Mouse (Mus musculus) skeletal muscle tissue, adult 2 months (tissue): Measurements from ENCODE around the gene Chd1l.

Experiments used
- DNase-seq: peaks from one replicate; pipeline ENCODE4 v3.0.0-alpha.2; 2012; ENCODE audit warnings: low read depth, low spot score

Chd1l gene

DNA sequence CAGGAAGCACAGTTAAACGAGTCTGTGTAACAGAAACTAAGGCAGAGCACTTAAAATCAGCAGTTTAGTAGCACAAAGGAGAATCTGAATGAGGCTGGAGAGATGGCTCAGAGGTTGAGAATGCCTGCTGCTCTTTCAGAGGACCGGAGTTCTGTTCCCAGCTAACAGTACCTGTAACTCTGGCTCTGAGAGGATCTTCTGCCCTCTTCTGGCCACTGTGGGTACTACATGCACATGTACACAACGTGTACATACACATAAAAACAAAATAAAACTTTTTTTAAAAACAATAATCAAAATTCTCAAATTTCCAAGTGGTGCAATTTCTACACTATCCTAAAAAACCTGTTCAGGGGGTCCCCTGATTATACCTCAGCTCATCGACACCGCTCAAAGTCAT lies 85.2 kb downstream of the Chd1l start:
- no peak for DNase-seq

DNA sequence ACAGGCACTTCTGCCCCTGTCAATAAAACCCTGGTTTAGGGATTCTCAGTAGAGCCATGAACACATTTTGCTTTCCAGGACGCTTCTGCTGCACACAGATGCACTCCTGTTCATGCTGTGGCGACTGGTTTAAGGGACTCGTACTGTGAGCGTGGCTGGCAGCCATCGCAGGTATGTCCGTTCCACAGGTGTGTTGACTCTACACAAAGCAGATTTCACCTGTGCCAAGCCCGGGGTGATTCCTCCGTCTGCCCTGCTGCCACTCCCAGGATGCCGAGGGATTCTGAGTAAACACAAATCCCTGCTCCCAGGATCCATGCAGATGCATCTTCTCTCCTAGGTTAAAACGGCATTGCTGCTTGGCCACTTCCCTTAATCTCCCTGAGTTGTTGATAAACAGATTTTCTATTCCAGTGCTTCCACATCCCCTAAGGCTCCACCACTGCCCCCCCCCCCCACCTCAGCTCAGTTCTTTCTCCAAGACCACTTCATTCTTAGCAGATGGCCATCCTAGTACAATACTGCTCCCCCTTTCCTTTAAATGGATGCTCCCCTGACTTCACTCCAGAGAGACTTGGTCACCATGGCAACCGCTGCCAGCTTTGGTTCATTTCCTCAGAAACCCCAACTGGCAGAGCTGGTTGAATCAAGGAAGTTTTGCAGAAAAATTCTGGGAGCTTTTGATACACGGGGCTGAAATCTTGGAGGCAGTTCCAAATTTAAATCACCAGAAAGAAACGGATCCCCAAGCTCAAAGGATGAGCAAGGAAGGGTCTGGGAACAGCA lies 87.9 kb downstream of the Chd1l start:
- DNase-seq: no peak

DNA sequence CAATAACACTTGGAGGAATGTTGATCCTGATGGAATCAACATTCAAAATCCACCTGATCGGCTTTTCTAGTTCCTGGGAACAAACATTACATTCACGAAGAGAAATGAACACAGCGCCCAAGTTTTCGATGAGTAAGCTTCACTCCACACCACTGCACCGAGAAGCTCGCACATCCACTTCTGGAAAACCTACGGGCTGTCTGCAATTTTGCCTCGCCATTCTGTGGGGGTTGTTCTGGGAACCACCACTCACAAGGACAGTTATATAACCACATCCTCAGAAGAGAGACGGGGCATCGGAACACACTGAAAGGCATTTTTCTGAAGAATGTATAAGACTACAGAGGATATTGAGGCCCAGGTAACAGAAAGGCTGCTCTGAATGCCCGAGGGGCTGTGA lies 90.1 kb downstream of the Chd1l start:
- DNase-seq: no peak

DNA sequence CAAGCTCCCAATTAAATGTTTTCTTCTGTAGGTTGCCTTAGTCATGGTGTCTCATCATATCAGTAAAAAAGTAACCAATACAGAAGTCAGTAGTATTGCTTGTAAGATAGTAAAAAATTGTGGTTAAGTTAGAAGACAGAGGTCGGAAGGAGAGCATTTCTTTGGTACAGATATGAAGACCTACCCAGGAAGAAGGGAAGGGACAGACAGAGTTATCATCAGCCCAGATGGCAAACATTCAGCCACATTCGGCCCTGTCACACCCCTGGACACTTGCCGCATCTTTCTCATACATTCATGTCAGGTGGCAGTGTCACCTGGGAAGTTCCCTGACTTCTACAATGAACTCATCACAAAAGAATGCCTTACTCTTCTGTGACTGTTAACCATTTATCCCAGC lies 97.7 kb downstream of the Chd1l start:
- DNase-seq: no peak
